Mouse (Mus musculus): ENCODE measurements around the gene Gm13040.
"Not testable (repeated sequence)": the region's sequence is repeated elsewhere in the genome, so short reads cannot be mapped to it uniquely, and the experiment has no call there.

Gene Gm13040

GRCm38 (mm10) chr4:143535654-143536053 is at the start of gene Gm13040:
Gene Gm13040 (plus strand): TSS chr4:143535954.
- DNase-seq (ENCODE audit: low read depth, low spot score): not testable (repeated sequence)

DNA sequence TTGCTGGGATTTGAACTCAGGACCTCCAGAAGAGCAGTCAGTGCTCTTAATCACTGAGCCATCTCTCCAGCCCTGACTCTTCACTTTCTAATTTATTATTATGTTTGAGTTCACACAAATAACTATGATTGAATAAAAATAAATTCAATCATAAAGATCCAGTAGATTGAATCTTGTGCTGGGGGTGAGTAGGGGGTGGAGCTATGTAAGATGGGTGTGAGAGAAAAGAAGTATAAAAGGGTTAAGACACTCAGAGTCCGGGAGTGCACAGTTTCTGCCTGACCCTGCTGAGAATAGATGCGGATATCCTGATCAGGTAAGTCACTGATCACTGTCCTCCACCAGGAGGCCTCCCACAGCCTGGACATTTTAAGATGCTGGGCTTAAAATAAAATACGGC is 24.7 kb upstream of the Gm13040 start, which contains the start of gene Gm13043:
Gene Gm13043, plus strand, starts transcription at position 301 of the 400 bp plus-strand sequence.
- no peak for DNase-seq (ENCODE audit: low read depth, low spot score)

DNA sequence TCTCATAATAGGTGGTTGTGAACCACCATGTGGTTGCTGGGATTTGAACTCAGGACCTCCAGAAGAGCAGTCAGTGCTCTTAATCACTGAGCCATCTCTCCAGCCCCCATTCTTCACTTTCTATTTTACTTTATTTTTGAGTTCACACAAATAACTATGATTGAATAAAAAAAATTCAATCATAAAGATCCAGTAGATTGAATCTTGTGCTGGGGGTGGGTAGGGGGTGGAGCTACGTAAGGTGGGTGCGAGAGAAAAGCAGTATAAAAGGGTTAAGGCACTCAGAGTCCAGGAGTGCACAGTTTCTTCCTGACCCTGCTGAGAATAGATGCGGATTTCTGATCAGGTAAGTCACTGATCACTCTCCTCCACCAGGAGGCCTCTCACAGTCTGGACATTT is 15.6 kb downstream of the Gm13040 start, which contains the start of the genes BC080695 and Gm13057:
Gene BC080695, plus strand, starts transcription at position 301 of the 400 bp plus-strand sequence.
Gene Gm13057, plus strand, starts transcription at position 310 of the 400 bp plus-strand sequence.
- DNase-seq (ENCODE audit: low read depth, low spot score): not testable (repeated sequence)
